Mouse (Mus musculus) adrenal gland, adult 2 months (tissue): ENCODE measurements around the gene Ece1. TPM values are rescaled to one million over a fixed set of nuclear protein-coding genes. Genes with fewer than 3 reads are reported as not detected.
A peak's percentile ranks its signal among the peaks of the same experiment; 100 is the strongest.

Experiments used
- DNase-seq: peaks from one replicate; pipeline ENCODE4 v3.0.0; 2021
- polyA plus RNA-seq: library from polyadenylated mRNA; depleted of rRNA; stranded (reverse); fragments of >200 nt; gene quantifications from 2 replicates; pipeline ENCODE4 v1.2.3, GENCODE M21; 2012
- total RNA-seq, 2 experiments: library from RNA; stranded (reverse); gene quantifications; 2 replicates each; pipeline ENCODE4 v1.2.3; 2021

Gene Ece1
- total and polyA plus RNA-seq, 3 experiments: 228 to 424 (median 414) TPM

GRCm38 (mm10) chr4:137917591-137917990 is 55.6 kb downstream of the Ece1 start:
- no peak for DNase-seq

DNA sequence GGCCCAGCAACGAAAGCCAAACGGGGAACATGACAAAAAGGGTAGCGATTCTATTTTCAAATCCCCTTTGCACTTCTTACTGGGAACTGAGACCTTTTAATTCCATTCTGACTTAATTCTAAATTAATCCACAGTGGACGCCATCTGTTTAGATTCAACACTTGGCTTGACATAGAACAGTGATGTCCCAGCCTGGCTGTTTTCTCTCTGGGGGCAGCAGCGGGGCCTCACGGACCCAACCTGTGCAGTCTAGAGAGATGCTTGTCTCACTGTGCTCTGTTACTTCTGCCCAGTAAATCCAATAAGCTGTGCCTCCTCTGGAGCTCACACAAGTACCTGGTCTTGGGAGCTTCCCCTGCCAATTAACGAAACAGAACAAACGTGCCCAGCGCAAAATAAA is 56.5 kb downstream of the Ece1 start:
- DNase-seq: no peak

DNA sequence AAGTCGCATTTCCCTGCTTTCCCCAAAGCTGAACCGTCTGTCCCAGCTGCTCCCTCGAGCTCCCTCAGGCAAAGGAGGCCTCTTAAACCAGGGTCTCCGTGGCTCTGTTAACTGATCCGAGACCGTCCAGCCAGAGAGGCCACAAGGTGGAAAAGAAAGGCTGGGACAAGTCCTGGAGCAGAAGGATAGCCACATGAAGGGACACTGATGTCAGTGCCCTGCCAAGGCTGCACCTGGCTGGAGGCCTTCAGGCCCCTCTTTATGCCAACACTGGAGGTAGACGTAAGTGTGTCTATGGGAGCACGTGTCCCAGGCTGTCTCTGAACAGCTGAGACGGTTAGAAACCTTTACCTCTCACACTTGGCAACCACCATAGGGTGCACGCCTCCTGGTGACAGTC is 57.1 kb downstream of the Ece1 start:
- DNase-seq: no peak

GRCm38 (mm10) chr4:137920005-137920404 is 58.0 kb downstream of the Ece1 start:
- DNase-seq: no peak

GRCm38 (mm10) chr4:137920500-137920961 is 58.5 kb downstream of the Ece1 start:
- no peak for DNase-seq

DNA sequence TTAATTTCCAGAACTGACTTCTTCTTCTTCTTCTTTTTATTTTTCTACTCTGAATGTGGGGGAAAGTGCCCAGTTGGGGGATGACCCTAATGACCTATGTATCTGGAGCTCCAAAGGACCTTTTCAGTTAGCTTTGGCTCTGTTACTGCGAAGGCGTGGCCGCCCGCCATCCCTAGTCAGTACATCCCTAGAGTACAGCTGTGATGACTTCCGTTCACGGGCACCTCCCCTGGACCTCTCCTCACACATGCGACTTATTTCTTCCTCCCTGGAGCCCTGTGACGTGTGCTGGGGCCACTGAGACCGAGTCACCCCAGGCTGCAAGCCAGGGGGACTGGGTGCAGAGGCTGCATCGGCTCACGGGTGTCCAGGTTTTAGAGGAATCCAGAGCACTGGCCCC is 59.5 kb downstream of the Ece1 start:
- no peak for DNase-seq

GRCm38 (mm10) chr4:137923052-137923451 is 61.0 kb downstream of the Ece1 start:
- DNase-seq: no peak

GRCm38 (mm10) chr4:137925176-137925575 is 63.1 kb downstream of the Ece1 start:
- DNase-seq: peak; percentile 78

GRCm38 (mm10) chr4:137926161-137926560 is 64.1 kb downstream of the Ece1 start:
- DNase-seq: peak; percentile 83

GRCm38 (mm10) chr4:137927136-137927535 is 65.1 kb downstream of the Ece1 start:
- peak; percentile 79 for DNase-seq

GRCm38 (mm10) chr4:137927741-137928535 is 65.9 kb downstream of the Ece1 start:
- DNase-seq: no peak

- no peak for DNase-seq
These were observed 66.8 kb downstream of the Ece1 start for GRCm38 (mm10) chr4:137928813-137929212.

DNA sequence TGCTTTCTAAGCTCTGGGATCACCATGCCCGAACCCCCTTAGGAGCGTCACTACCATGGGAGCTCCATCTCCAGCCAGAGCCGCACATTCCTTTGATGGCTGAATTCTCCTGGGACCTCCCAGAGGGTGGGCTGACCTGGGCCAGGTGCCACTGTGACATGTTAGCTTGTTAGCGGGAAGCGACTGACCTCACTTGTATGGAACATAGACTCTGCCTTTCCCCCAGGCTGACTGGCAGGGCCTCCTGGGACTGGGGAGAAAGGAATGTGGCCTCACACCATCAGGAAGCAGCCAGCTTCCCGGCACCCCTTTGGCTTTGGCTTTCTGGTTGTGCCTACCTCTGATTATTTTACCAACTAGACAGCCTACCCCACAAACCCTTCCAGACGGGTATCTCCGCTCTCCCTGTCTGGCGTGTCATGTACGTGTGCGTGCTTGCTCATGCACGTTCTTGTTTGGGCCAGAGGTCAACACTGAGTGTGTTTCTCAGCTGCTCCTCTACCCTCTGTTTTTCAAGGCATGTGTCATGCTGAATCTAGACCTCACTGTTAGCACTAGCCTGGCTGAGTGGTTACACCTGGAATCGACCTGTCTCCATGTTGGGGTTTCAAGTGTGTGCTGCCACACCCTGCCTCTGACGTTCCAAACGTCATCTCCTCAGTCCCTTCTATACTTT is 67.4 kb downstream of the Ece1 start:
- DNase-seq: no peak

GRCm38 (mm10) chr4:137930500-137931008 is 68.5 kb downstream of the Ece1 start:
- no peak for DNase-seq

- peak; percentile 91 for DNase-seq
These were observed 69.1 kb downstream of the Ece1 start for GRCm38 (mm10) chr4:137931009-137931757.

DNA sequence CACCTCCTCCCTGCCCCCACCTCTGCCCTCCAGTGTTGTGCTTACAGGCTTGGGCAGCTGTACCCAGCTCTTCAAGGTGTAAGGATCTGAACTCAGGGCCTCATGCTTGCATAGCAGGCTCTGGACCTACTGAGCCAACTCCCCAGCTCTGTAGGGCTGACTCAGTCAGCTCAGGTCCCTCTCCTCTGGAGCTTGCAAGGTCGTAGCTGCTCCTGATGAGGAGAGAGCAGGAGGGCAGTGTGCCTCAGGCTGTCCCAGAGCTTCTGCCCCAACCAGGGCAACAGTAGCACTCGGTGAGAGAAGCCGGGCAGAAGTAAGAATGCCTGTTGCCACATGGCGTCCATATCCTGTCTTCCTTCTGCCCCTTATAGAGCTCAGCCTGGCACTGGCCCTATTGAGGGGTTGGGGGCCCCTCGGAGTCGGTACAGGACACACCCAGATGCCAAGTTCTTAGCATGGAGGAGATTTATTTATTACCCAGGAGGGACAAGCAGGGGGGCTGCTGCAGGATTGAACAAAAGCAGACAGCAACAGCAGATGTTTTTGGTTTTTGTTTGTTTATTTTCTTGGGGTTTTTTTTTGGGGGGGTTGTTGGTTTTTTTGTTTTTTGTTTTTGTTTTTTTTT is 70.6 kb downstream of the Ece1 start:
- peak; percentile 62 for DNase-seq

DNA sequence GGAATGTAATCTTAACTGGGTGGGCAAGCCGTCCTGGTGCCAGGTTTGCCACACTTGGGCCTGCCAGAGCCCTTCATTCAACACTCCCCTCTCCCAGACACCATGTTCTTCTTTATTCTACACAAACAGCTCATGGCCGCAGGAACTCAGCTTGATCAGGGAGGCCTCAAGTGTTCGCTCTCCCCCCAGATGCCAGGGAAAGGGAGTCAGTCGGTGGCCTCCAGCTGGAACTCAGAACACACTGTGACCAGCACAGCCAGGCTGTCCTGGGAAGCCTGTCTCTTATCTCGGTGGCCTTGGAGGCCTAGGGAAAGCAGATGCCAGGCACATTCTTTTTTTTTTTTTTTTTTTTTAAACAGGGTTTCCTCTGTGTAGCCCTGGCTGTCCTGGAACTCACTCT is 71.3 kb downstream of the Ece1 start:
- DNase-seq: peak; percentile 87

DNA sequence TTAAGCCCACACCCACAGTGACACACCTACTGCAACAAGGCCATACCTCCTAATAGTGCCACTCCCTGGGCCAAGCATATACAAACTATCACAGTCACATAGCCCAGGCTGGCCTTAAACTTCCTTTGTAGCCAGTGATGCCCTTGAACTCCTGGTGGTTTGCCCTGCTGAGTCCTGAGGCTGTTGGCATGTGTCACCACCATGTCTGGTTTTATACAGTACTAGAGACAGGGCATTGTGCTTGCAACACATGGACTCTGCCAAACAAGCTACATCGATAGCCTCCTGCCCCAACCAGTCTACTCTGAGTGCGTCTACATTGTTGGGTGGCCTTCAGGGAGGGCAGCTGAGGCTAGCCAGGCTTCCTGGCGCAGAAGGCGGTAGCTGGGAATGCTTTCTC is 74.1 kb downstream of the Ece1 start:
- DNase-seq: no peak

DNA sequence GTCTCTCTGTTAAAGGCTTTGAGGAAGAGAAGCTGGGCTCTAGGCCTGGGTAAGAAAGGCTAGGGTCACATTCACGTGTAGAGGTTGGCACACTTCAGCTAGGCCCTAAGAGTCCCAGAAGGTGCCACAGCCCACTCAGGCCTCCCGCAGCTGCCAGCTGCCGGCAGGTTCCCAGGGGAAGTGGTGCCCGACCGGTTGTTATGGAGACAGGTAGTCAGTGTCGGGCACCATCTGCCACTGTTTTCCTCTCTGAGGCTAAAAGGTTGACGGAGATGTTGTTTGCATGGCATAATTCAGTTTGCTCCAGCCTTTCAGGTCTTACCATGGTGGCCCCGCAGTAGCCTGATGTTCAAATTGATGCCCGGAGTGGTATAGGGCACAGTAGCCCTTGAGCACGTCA is 78.0 kb downstream of the Ece1 start:
- no peak for DNase-seq

- DNase-seq: no peak
These were observed 79.3 kb downstream of the Ece1 start for GRCm38 (mm10) chr4:137941131-137941844.
